Mouse (Mus musculus) spleen, postnatal 4 days (tissue): ENCODE results near the gene Capn5.

ENCODE experiments used
- DNase-seq, 2 experiments: peaks; one replicate each; pipeline ENCODE4 v3.0.0; 2022; ENCODE audit warnings: low spot score in 2 of 2

The Capn5 gene

DNA sequence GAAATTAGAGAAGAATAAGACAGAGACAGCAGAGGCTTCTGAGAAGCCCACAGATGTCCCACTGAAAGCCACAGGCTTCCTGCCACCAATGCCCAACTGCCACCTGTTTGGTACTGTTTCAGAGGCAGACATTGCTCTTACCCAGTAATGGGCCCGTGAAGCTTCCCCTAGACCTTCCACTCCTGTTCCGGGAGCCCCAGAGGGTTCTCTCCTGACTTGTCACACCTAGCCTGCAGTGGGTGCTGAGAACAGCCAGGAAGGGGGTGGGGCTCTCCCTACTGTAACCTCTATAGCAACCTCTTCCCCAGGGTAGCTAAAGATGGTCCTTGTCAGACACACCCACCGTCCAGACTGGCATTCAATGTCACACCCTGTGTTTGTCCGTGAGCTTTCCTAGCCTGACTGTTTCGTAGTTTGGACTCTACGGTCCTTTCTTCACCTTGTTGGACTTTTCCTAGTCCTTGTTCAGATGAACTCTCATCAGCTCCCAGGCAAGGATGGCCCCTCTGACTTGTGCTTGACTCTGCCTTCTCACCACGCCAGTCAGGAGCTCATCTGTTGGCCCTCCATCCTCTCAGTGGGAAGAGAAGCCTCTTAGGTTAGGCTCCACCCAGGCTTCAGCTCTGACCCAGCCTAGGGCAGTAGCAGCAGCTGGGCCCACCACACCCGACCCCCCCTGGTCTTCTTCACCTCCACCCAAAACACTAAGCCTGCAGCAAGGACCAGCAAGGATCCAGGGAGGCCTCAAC lies 1.6 kb downstream of the Capn5 start:
- DNase-seq: peak; percentile 51 to 72

- DNase-seq: peak; percentile 79 to 84
These were observed 3.0 kb downstream of the Capn5 start for GRCm38 (mm10) chr7:98174883-98175755.

DNA sequence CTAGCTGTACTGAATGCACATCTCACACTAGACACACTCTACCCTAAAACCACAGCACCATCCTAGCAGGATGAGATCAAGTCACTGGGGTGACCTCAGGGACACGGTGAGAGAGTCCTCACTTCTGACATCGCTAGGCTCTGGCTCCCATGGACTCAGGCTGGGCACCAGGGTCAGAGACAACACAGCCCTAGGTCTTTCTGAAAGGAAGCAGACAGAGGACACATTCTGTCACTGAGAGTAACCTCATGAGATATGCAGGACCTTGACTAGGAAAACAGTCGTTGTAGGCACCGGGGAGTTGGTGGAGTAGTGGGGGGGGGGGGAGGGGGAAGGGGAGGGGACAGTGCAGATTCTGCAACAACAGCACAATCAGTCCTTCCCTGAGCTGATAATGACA lies 4.7 kb downstream of the Capn5 start:
- no peak for DNase-seq

- DNase-seq: no peak
These were observed 5.4 kb downstream of the Capn5 start for GRCm38 (mm10) chr7:98172661-98173060.

DNA sequence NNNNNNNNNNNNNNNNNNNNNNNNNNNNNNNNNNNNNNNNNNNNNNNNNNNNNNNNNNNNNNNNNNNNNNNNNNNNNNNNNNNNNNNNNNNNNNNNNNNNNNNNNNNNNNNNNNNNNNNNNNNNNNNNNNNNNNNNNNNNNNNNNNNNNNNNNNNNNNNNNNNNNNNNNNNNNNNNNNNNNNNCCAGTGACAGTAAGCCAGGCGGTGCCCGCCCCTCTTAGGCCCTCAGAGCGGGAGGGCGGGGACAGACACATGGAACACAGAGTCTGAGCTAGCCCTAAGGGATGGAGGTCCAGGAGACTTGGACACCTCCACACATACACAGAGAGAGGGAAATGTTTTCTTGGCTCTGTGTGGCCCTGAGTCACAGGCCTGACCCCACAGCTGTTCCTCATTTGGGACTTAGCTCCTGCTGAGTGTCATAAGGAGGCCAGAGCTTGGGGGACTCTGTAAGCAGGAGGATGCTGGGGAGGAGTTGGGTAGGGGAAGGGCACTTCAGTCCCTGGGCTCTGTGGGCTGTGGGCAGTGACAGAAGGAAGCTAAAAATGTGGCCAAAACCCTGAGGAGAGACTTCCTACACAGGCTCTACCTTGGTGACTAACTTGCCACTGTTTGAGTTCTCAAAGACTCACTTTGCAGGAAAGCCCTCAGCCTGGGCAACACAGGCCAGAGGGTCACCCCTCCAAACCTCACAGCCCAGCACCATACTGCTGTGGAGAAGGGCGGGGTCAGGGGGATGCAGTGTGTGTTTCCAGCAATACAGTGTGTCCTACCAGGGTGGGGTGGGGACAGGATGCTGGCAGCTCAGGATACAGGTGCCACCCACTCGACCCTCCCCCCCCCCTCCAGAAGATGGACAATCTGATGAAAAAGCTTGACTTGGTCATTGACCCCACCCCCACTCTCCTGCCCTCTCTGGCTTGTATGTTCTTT lies 6.7 kb downstream of the Capn5 start:
- DNase-seq: peak; percentile 78 to 82

DNA sequence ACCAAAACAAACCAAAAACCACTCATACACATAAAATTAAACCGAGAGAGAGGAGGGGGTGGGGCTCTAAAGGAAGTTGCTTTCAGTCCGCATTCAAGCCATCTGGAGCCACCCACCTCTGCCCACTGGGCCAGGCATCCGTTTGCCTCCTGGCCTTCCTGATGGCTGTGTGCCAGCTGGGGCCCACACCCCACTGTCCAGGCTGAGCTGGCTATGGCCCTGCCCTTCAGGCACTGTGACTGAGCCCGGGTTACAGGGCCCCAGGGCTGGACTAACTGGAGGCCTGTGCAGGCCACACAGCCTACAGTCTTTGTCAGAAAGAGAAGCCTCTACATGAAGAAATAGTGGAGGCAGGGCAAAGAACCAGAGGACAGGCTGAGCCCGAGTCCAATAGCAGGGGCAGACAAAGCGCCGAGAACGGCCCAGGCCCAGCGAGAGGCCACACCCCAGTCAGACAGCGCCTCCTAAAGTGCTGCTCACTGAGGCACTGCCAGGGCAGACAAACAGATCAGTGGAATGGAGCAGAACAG lies 13.0 kb downstream of the Capn5 start:
- peak; percentile 57 to 78 for DNase-seq

GRCm38 (mm10) chr7:98164382-98164998 lies 13.6 kb downstream of the Capn5 start:
- no peak for DNase-seq

DNA sequence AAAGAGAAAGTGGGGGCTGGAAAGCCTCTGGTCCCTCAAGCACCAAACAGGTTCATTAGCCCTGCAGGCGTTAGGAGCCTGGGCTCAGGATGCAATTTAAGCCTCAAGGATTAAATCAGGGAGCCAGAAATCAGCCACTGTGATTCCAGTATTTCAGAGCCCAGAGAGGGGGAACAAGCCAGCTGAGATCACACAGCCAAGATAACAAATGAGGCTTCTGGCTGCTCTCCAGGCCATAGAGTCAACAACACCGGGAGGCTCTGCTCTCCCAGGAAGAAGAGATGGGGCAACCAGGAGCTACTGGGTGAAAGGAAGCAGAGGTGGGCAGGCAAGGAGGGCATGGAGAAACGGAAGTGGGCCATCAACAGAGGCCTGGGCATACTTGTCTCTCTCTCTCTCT lies 14.4 kb downstream of the Capn5 start:
- DNase-seq: no peak

- no peak for DNase-seq
These were observed 15.8 kb downstream of the Capn5 start for GRCm38 (mm10) chr7:98162239-98162638.

DNA sequence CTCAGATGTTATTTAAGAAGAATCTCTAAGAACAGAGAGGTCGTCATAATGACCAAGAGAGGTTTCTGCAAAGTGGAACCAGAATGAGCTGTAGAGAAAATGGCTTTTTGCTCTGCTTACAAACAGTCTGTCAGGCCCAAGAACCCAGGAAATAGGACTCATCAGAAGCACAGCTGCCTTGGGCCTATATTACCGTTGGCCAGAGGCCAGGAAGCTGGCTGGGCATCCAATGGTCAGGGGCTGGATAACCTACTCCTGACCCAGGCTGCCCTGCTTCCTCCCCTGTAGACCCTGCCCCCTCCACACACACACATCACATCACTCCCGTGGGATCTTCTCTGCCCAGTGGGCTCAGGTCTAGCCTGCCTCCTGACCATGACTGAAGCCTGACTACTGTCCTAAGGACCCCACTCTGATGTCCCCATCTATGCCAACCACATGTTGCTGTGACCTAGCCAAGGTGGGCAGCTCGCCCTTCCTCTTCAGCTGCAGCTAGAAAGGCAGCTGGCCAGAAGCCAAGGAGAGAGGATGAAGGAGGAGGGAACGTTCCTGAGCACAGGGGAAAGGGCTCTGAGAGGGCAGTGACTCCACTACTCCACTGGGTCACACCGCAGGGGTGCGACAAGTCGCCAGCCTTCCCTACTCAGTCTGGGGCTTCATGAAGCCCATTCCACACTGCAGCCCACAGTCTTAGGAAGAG lies 17.9 kb downstream of the Capn5 start:
- no peak for DNase-seq

- DNase-seq: no peak
These were observed 19.6 kb downstream of the Capn5 start for GRCm38 (mm10) chr7:98158481-98158880.

DNA sequence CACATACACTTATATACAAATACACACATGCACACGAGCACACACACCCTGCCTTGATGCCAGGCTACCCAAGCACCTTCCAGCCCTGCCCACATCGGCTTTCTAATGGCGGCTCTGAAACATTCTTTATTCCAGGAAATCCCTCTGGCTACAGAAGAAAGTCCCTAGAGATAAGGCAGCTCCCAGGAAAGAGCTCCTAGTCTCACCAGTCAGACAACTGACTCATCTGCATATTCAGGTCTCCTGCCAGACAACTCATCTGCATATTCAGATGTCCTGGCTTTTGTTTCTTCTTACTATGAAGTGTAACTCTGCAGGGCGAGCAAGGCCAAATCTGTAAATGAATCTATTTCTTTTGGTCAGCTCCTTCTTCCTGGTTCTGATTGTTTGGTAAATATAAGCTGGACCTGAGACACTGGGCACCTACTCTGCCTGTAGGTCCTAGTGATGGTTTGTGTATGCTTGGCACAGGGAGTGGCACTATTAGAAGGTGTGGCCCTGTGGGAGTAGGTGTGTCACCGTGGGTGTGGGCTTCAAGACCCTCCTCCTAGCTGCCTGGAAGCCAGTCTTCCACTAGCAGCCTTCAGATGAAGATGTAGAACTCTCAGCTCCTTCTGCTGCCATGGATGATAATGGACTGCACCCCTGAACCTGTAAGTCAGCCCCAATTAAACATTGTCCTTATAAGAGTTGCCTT lies 20.3 kb downstream of the Capn5 start:
- no peak for DNase-seq

GRCm38 (mm10) chr7:98156280-98156665 lies 21.8 kb downstream of the Capn5 start:
- DNase-seq: no peak

DNA sequence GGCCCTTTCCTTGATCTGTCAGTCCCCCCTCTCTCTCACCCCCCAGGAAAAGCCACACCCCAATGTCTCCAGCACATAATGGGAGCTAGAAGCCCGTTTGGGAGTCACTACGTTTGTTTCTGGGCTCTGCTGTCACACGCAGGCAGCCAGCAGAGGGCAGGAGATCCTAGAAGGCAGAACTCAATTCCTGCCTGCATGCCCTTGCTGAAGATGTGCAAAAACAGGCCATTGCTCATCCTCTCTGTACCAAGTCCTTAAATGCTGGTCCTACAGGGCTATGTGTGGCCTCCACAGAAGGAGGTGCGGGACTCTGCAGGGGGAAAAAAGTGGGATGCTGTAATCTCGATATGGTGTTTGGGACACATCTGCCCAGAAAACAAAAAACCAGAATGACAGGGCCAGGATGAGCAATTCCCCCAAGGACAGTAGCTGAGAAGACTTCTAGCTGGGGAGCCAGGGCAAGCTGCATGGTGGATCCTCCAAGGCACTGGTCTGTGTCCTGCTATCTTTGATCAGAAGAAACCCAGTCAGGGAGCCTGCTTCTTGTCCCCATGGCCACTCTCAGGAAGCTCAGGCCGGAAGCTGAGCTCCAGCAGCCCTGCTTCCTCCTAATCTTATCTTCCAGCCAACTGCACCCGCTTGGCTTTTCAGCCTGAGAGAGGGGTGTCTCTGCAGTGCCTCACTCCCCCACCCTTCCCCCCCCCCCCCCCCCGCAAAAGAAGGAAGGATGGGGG lies 22.4 kb downstream of the Capn5 start:
- DNase-seq: peak; percentile 64 to 81

DNA sequence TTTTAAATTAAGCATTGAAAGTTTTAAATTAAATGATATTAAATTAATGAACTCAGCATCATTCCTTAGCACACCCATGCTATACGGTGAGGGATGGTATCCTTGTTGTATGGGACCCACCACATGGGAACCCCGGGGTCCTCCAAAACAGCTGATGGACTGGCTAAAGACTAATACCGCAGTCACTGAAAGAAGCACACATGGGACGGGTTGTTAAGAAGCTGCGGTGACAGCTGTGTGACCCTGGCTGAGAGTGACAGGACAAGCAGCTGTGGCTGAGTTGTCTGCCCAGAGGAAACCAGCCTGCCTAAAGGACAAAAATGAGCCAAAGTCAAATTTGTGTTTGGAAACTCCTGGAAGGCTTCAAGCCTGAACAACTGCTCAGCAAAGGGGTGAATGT lies 24.2 kb downstream of the Capn5 start:
- no peak for DNase-seq

GRCm38 (mm10) chr7:98153345-98153744 lies 24.7 kb downstream of the Capn5 start:
- no peak for DNase-seq

- DNase-seq: no peak
These were observed 25.7 kb downstream of the Capn5 start for GRCm38 (mm10) chr7:98152400-98152799.

GRCm38 (mm10) chr7:98150525-98150924 lies 27.5 kb downstream of the Capn5 start:
- no peak for DNase-seq

DNA sequence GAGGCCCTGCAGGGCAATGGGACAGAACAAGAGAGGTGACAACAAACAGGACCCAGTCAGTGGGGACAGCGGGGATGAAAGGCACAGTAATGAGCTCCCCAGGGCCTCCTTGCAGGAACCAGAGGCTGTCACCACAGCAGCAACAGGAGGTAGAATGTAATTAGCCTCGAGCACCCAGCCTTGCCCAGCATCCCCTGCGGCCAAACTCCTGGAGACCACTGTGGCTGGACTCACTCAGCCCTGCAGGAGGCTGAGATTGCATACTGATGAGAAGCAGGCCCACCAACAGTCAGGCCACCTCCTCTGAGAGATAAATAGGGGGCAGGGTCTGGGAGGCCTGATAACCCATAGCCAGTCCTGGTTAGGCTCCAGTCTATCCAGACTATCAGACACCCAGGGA lies 28.3 kb downstream of the Capn5 start:
- no peak for DNase-seq
